Mouse (Mus musculus) midbrain, embryonic 16.5 days (tissue): ENCODE data around the gene Kcnma1. TPM values are rescaled to one million over a fixed set of nuclear protein-coding genes. Genes with fewer than 3 reads are reported as not detected.
A peak's percentile ranks its signal among the peaks of the same experiment; 100 is the strongest.

Source experiments
- ATAC-seq: fragments of 200-750 bp; cut with Nextera tagmentation; 2 replicates; pipeline ENCODE4 v1.8.0; 2017; ENCODE audit warnings: moderate TSS enrichment
- H3K27ac ChIP-seq: fragments of 300-500 bp; sonication (generic); 2 replicates; pipeline ENCODE4 v1.5.1; 2014; ENCODE audit warnings: mild to moderate bottlenecking, low read length, mixed read lengths
- H3K27me3 ChIP-seq: fragments of 300-500 bp; sonication (generic); 2 replicates; pipeline ENCODE4 v1.6.1; 2014; ENCODE audit warnings: low read depth, low read length, mixed read lengths; ENCODE audit not compliant: control insufficient read depth, insufficient read depth
- H3K36me3 ChIP-seq: fragments of 300-500 bp; sonication (generic); 2 replicates; pipeline ENCODE4 v1.6.1; 2014; ENCODE audit warnings: mild to moderate bottlenecking, low read length, moderate library complexity, mixed read lengths; ENCODE audit not compliant: control insufficient read depth, insufficient read depth
- H3K4me1 ChIP-seq: fragments of 300-500 bp; sonication (generic); 2 replicates; pipeline ENCODE4 v1.6.1; 2014; ENCODE audit warnings: mild to moderate bottlenecking, low read length, mixed read lengths; ENCODE audit not compliant: control insufficient read depth, insufficient read depth
- H3K4me2 ChIP-seq: fragments of 300-500 bp; sonication (generic); 2 replicates; pipeline ENCODE4 v1.6.1; 2014; ENCODE audit warnings: mild to moderate bottlenecking, low read length, mixed read lengths
- H3K4me3 ChIP-seq: fragments of 300-500 bp; sonication (generic); 2 replicates; pipeline ENCODE4 v1.5.1; 2014; ENCODE audit warnings: low read depth, mild to moderate bottlenecking, low read length, moderate library complexity, mixed read lengths
- H3K9ac ChIP-seq: fragments of 300-500 bp; sonication (generic); 2 replicates; pipeline ENCODE4 v1.6.1; 2014; ENCODE audit warnings: low read depth, low read length, mixed read lengths
- H3K9me3 ChIP-seq: fragments of 300-500 bp; sonication (generic); replicated peaks from 2 replicates; pipeline ENCODE4 v1.6.1; 2014; ENCODE audit warnings: mild to moderate bottlenecking, low read length, mixed read lengths; ENCODE audit not compliant: control insufficient read depth, poor library complexity, severe bottlenecking
- WGBS: fragments of 180-500 bp; shearing (Covaris S2); extraction: QIAGEN DNeasy Blood & Tissue Kit; methylation state at CpG from one replicate; pipeline ENCODE4 v1.1.7; 2014; 5-methylcytosine and 5-hydroxymethylcytosine counted together
- polyA plus RNA-seq: library from polyadenylated mRNA; unstranded; fragments of >200 nt; fragmentation: Nextera tagmentation; extraction: Ambion mirVana; gene quantifications from 2 replicates; pipeline ENCODE4 v1.2.1, GENCODE M21; 2015

Gene Kcnma1
- polyA plus RNA-seq, 1 experiment from 2014 or later, result 18.4 TPM

DNA sequence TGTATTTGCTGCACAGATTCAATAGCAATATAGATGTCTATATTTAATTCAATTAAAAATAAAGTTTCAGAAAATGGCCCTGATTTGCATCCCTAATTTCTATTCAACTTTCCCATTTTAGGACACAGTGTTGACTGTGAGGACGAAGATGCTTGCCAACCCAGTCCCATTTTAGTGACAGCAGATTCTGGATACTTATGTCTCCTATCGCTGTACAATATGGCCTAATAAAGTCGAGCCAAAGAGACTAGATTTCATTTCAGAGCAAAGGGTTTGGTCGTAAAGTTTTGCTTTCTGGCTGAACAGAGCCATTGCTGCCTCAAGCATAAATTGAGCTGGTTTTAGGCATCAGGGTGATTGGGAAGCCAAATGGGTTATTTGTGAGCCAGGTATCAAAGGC, 539.2 kb downstream of the Kcnma1 start:
- Histone ChIP-seq H3K36me3 (no peaks in the 10 kb centered on the region), H3K4me2 (no peak overlapping the region), H3K4me1 (no peaks in the 10 kb centered on the region), H3K27ac (no peak overlapping the region), H3K27me3 (no peaks in the 10 kb centered on the region), H3K4me3 (no peak overlapping the region), H3K9me3 (no peaks in the 10 kb centered on the region), H3K9ac (no peak overlapping the region)
- no peak for ATAC-seq
- 90% methylated on average over 4 of the region's 4 CpGs for WGBS

GRCm38 (mm10) chr14:23470071-23470470, 544.2 kb downstream of the Kcnma1 start:
- peaks cover 2% of the 10 kb centered on the region; the same call in 1 of the 2 replicates for H3K4me1 ChIP-seq
- H3K27ac ChIP-seq, result no peak overlapping the region
- no peaks in the 10 kb centered on the region for H3K9me3 ChIP-seq
- H3K36me3 ChIP-seq, result no peaks in the 10 kb centered on the region
- no peak overlapping the region for H3K9ac ChIP-seq
- no peak overlapping the region for H3K4me2 ChIP-seq
- ATAC-seq, result no peak
- H3K4me3 ChIP-seq, result no peak overlapping the region
- 94% methylated on average over 2 of the region's 2 CpGs for WGBS
- H3K27me3 ChIP-seq, result no peaks in the 10 kb centered on the region

- Histone ChIP-seq H3K9me3 (no peaks in the 10 kb centered on the region), H3K4me3 (no peak overlapping the region), H3K4me1 (peaks cover 2% of the 10 kb centered on the region; the same call in 1 of the 2 replicates), H3K4me2 (no peak overlapping the region), H3K36me3 (no peaks in the 10 kb centered on the region), H3K9ac (no peak overlapping the region), H3K27ac (no peak overlapping the region), H3K27me3 (no peaks in the 10 kb centered on the region)
- 83% methylated on average over 2 of the region's 2 CpGs for WGBS
- no peak for ATAC-seq
These were observed 549.2 kb downstream of the Kcnma1 start for GRCm38 (mm10) chr14:23465135-23465534.

DNA sequence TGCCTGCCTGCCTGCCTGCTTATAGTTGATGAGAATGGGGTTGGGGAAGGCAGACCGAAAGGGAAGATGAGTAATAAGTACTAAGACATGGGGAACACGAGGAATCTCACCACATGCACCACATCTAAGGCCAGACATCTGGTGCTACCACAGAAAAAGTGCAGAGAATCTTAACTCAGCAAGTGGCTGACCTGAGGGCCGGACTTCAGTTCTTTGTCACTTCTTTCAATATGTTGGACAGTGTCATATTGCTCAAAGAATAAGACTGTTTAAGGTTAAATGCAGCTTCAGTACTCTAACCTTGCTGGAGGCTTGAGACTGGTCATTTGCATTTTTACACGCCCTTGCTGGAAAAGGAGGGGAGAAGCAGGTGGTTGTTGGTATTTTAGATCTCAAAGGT, 555.7 kb downstream of the Kcnma1 start:
- Histone ChIP-seq H3K9ac (no peak overlapping the region), H3K4me2 (no peak overlapping the region), H3K27me3 (no peaks in the 10 kb centered on the region), H3K4me1 (no peaks in the 10 kb centered on the region; the same call in 1 of the 2 replicates), H3K27ac (no peak overlapping the region), H3K9me3 (no peaks in the 10 kb centered on the region), H3K4me3 (no peak overlapping the region), H3K36me3 (no peaks in the 10 kb centered on the region)
- no peak for ATAC-seq
- 61% methylated on average over 4 of the region's 4 CpGs for WGBS

GRCm38 (mm10) chr14:23451681-23452080, 562.6 kb downstream of the Kcnma1 start:
- H3K9ac ChIP-seq, result no peak overlapping the region
- H3K4me3 ChIP-seq, result no peak overlapping the region
- H3K4me2 ChIP-seq, result no peak overlapping the region
- H3K27me3 ChIP-seq, result no peaks in the 10 kb centered on the region
- no peaks in the 10 kb centered on the region for H3K9me3 ChIP-seq
- H3K36me3 ChIP-seq, result no peaks in the 10 kb centered on the region
- no peak for ATAC-seq
- no peaks in the 10 kb centered on the region for H3K4me1 ChIP-seq
- WGBS, result 79% methylated on average over 6 of the region's 6 CpGs
- H3K27ac ChIP-seq, result no peak overlapping the region

GRCm38 (mm10) chr14:23437467-23437866, 576.8 kb downstream of the Kcnma1 start:
- no peaks in the 10 kb centered on the region for H3K9me3 ChIP-seq
- no peaks in the 10 kb centered on the region for H3K4me1 ChIP-seq
- H3K4me2 ChIP-seq, result no peak overlapping the region
- H3K27ac ChIP-seq, result no peak overlapping the region
- no peak overlapping the region for H3K4me3 ChIP-seq
- no peaks in the 10 kb centered on the region for H3K27me3 ChIP-seq
- WGBS, result 90% methylated on average over 3 of the region's 3 CpGs
- no peak for ATAC-seq
- H3K9ac ChIP-seq, result no peak overlapping the region
- 0 out of 2 replicates have a peak, but pooled peaks cover 3% of the 10 kb centered on the region for H3K36me3 ChIP-seq

- Histone ChIP-seq H3K27ac (no peak overlapping the region), H3K9ac (no peak overlapping the region), H3K4me1 (no peaks in the 10 kb centered on the region), H3K36me3 (0 out of 2 replicates have a peak, but pooled peaks cover 3% of the 10 kb centered on the region), H3K9me3 (no peaks in the 10 kb centered on the region), H3K27me3 (no peaks in the 10 kb centered on the region), H3K4me3 (no peak overlapping the region), H3K4me2 (no peak overlapping the region)
- WGBS, result 71% methylated on average over 8 of the region's 8 CpGs
- ATAC-seq, result no peak
These were observed 578.4 kb downstream of the Kcnma1 start for GRCm38 (mm10) chr14:23435861-23436260.

DNA sequence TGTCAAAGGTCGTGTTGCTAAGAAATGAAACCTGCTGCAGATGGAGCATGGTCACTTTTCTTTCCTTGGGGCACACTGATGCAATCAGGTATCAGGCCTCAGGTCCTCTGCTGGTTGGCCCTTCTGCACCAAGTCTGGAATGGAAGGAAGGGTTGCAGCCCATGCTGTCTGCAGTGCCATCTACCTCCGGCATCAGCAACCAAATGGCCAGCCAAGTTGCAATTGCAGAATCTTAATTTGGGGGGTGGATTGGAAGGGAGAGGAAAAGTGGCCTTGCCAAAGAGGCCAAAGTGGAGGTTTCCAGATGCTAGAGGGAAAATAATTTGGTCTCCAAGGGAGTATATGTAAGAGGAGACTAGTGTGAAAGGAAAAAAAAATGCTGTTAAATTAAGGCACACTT, 584.3 kb downstream of the Kcnma1 start:
- no peaks in the 10 kb centered on the region for H3K9me3 ChIP-seq
- H3K36me3 ChIP-seq, result no peaks in the 10 kb centered on the region
- WGBS, result 90% methylated on average over 2 of the region's 2 CpGs
- no peak overlapping the region for H3K4me2 ChIP-seq
- H3K27ac ChIP-seq, result no peak overlapping the region
- H3K9ac ChIP-seq, result no peak overlapping the region
- no peaks in the 10 kb centered on the region for H3K27me3 ChIP-seq
- no peaks in the 10 kb centered on the region for H3K4me1 ChIP-seq
- no peak overlapping the region for H3K4me3 ChIP-seq
- no peak for ATAC-seq

- H3K27ac ChIP-seq, result no peak overlapping the region
- H3K4me1 ChIP-seq, result no peaks in the 10 kb centered on the region
- H3K4me3 ChIP-seq, result no peak overlapping the region
- no peaks in the 10 kb centered on the region for H3K27me3 ChIP-seq
- H3K4me2 ChIP-seq, result no peak overlapping the region
- no peaks in the 10 kb centered on the region for H3K9me3 ChIP-seq
- H3K9ac ChIP-seq, result no peak overlapping the region
- 29% methylated on average over 4 of the region's 4 CpGs for WGBS
- 0 out of 2 replicates have a peak, but pooled peaks have one; percentile 36 for ATAC-seq
- no peaks in the 10 kb centered on the region for H3K36me3 ChIP-seq
These were observed 585.2 kb downstream of the Kcnma1 start for GRCm38 (mm10) chr14:23429043-23429442.
